Mouse (Mus musculus) cerebellum, adult (tissue): Measurements from ENCODE around the gene Gm6096.

Experiments used
- ATAC-seq: cut with Nextera tagmentation; 2 replicates; pipeline ENCODE4 v1.9.2; 2017; ENCODE audit warnings: mild to moderate bottlenecking, moderate library complexity, mixed read lengths; ENCODE audit not compliant: insufficient number of reproducible peaks, low FRiP score, low TSS enrichment

Gm6096 gene

GRCm38 (mm10) chr7:34234610-34235561 lies 16.0 kb upstream of the Gm6096 start:
- no peak for ATAC-seq

GRCm38 (mm10) chr7:34235602-34236001 lies 15.2 kb upstream of the Gm6096 start:
- ATAC-seq, result no peak

DNA sequence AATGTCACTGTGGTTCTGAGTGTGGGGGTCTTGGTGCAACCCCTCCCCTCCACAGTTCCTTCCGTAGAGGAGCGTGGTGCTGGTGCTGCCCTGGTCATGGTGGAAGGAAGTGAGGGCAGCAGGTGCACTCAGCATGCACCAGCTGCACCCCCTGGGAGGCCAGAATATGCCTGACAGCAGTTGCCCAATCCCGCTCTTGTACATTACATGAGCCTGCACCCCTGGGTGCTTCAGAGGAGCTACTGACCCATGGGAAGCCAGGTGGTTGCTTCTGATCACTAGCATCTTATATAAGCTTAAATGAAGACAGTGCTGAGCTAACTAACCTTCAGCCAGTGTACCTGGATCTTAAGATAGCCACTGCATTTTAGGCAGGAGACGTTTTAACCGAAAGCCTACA lies 12.8 kb upstream of the Gm6096 start:
- ATAC-seq, result no peak

- 0 out of 2 replicates have a peak, but pooled peaks have one; percentile 31 for ATAC-seq
Measured at GRCm38 (mm10) chr7:34242176-34242575, 8.7 kb upstream of the Gm6096 start.

DNA sequence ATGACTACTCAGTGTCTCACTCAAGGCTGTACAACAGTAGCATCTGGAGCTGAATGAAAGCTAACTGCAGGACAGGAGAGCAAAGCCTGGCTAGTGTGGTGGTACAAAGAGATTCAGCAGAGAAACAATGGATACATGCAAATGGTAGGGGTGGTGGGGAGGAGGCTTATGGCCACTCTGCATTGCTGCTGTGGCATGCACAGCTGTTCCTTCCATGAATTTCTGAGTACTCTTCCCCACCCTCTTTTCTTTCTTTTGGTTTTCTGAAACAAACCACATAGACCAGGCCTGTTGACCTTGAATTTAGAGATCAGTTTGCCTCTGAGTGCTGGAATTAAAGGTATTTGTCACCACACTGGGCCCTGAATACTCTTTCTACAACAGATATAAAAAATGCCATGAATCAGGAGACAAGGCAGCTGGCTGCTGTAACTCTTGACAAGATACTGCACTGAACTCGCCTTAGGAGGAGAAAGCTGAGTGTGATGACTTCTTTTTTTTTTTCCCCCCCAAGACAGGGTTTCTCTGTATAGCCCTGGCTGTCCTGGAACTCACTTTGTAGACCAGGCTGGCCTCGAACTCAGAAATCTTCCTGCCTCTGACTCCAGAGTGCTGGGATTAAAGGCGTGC lies 3.9 kb upstream of the Gm6096 start:
- ATAC-seq, result no peak

DNA sequence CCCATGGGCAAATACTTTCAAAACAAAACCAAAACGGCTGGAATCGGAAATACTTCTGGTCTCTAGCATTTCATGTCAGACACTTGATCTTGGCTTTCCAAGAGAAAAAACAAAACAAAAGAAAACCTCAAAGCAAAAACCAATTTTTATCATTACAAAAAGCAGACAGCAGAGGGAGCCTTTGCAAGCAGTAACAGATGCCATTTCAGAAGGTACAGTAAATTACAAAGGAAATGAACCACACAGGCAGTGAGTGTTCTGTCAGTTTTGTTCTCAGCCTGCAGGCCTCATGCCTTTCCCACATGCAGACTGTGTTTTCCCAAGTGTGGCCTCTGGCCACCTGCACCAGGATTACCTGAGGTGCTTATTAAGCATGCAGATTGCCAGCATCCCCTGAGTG lies 1.2 kb downstream of the Gm6096 start:
- no peak for ATAC-seq

DNA sequence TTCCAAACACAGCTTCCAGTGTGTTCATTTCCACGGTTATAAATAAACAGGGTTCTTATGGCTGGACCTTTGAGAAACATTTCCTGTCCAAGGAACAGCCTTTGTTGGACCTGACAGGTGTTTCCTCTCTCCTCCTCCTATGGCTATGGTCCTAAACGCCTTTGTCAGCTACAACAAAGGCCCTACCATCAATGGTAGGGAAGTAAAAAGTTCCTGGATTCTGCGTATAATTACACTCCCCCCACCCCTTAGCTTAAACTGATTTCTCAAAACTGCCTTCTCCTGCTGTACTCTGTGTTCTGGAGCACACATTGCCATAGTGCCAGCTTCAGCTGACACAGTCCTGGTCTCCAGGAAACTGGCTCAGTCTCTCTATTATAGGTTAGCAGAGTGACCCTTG lies 4.3 kb downstream of the Gm6096 start:
- ATAC-seq, result no peak

DNA sequence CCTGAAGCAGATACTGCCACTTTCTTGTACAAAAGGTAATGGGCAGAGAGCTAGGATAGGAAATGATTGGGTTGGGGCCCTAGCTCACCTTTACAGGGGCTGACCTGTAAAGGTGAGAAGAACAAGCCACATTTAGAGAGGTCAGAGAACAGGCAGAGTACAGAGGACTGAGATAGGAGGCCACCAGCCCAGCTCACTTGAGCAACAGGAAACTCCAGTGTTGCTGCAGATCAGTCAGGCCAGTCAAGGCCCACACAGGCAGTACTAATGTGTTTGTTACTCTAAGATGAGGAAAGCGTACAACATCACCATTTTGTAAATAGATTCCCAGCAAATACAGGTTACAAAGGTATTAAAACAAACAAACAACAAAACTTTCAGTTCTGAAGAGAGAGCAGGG lies 5.1 kb downstream of the Gm6096 start:
- ATAC-seq, result no peak

- no peak for ATAC-seq
Measured at GRCm38 (mm10) chr7:34257279-34257678, 6.4 kb downstream of the Gm6096 start.

GRCm38 (mm10) chr7:34258407-34258806 lies 7.6 kb downstream of the Gm6096 start:
- no peak for ATAC-seq

GRCm38 (mm10) chr7:34263437-34263836 lies 12.6 kb downstream of the Gm6096 start:
- no peak for ATAC-seq

- peak; percentile 82; the same call in 1 of the 2 replicates for ATAC-seq
Measured at GRCm38 (mm10) chr7:34265876-34266346, 15.1 kb downstream of the Gm6096 start.

- ATAC-seq, result no peak
Measured at GRCm38 (mm10) chr7:34266421-34266820, 15.6 kb downstream of the Gm6096 start.

- ATAC-seq, result no peak
Measured at GRCm38 (mm10) chr7:34268463-34268862, 17.6 kb downstream of the Gm6096 start.

DNA sequence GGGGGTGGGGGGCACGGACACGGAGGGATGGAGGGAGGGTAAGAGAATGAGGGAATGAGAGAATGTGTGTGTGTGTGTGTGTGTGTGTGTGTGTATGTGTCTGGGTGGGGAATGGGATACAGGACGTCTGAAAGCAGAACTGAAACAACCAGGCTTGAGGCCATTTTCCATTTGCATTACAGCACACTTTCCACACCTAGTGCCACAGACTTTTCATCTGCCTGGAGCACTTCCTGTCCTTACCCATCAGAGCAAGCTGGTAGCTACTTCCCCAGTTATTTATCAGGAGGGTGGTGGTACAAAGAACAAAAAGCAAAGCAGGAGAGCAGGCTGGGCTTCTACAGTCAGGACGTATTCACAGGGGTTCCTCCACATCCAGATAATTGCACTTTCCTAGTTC lies 21.6 kb downstream of the Gm6096 start:
- no peak for ATAC-seq

GRCm38 (mm10) chr7:34276066-34276465 lies 25.2 kb downstream of the Gm6096 start:
- ATAC-seq, result no peak

DNA sequence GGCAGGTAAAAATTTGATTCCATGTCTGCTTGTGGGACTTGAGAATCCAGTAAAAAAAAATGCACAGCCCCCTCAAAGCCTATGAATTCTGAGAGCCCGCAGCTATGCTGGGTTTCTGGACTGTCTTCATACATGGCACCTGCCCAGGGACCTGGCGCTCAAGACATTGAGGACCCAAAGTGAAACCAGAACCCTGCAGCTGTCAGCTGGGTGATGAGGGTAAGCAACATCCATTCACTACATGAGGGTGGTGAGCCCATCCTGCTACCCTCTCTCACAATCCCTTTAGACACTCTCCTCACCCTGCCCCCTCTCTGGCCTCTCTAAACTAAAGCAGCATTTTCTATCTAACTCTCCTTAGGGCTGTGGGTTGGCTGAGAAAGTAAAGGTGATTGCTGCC lies 26.8 kb downstream of the Gm6096 start:
- no peak for ATAC-seq

GRCm38 (mm10) chr7:34290450-34291151 lies 39.8 kb downstream of the Gm6096 start:
- no peak for ATAC-seq

DNA sequence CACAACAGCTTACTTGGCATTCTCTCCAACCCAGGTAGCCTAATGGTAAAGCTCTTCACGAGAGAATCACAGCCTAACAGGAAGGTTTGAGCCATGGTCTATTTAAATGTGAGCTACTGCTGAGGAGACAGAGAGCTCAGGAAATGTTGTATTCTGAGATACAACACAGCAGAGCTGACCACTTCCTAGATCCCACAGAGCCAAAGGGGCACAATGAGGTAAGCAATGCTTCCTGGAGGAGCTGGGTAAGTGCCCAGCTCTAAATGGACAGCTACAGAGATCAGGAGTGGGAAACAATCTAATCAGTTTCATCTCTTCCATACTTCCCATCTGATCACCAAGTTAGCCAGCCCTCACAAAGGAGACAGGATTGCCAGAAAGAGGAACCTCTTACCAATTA lies 40.4 kb downstream of the Gm6096 start:
- no peak for ATAC-seq

- ATAC-seq, result no peak
Measured at GRCm38 (mm10) chr7:34292633-34293032, 41.8 kb downstream of the Gm6096 start.

- no peak for ATAC-seq
Measured at GRCm38 (mm10) chr7:34296124-34296523, 45.3 kb downstream of the Gm6096 start.
